Mouse (Mus musculus): ENCODE data around the gene Thrap3. TPM values are rescaled to one million over a fixed set of nuclear protein-coding genes. Genes with fewer than 3 reads are reported as not detected.
A peak's percentile ranks its signal among the peaks of the same experiment; 100 is the strongest.
"Not testable (repeated sequence)": the region's sequence is repeated elsewhere in the genome, so short reads cannot be mapped to it uniquely, and the experiment has no call there.

The Thrap3 gene
- polyA plus RNA-seq, 1 experiment from 2014 or later, result 143 TPM

DNA sequence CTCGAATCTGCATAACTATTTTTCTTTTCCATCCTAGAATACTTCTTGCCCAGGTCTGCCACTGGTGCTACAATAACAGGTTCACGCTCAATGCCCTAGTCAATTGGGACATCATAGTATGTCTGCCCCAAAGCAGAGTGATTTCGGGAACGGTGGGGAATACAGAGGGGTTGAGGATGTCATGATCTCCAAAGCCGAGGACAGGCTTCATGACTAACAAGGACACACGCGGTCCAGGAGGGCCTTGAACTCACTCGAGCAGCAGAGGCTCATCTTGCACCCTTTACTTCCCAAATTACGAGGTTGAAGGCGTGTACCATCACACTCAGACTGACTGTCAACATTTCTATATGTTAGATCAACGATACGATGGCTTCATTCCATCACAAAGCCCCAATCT lies 24.1 kb upstream of the Thrap3 start:
- Histone ChIP-seq H3K4me3 (ENCODE audit: low read length) (no peak overlapping the region), H3K36me3 (ENCODE audit: control insufficient read depth, insufficient read depth) (peaks cover 12% of the 10 kb centered on the region), H3K27ac (ENCODE audit: low read length) (no peak overlapping the region), H3K4me1 (ENCODE audit: control insufficient read depth, insufficient read depth, low read length) (peaks cover 3% of the 10 kb centered on the region), H3K4me2 (ENCODE audit: low read depth, low read length) (peak overlapping the region; percentile 70; the same call in 1 of the 2 replicates), H3K9ac (ENCODE audit: low read length) (no peak overlapping the region), H3K27me3 (ENCODE audit: control insufficient read depth, insufficient read depth, low read length) (no peaks in the 10 kb centered on the region), H3K9me3 (replicated peaks; ENCODE audit: control insufficient read depth, low read length) (no peaks in the 10 kb centered on the region)
- ATAC-seq (replicated peaks; ENCODE audit: extremely low read depth, insufficient read depth, low FRiP score), result no peak
- WGBS, result 48% methylated on average over 12 of the region's 12 CpGs

DNA sequence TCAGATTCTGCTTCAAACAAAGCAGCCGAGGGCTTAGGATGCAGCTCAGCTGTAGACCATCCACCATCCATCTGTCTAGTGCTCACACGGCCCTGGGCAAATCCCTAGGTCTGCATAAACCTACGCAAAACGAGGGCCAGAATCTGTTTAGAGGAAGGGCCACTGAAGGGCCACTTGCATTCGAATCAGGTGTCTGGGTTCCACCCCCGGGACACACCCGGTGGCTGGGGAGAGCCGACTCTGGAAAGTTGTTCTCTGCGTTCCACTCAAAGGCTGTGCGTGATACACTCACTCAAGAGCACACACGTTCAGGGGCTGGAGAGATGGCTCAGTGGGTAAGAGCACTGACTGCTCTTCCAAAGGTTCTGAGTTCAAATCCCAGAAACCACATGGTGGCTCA lies 20.1 kb upstream of the Thrap3 start:
- H3K9ac ChIP-seq (ENCODE audit: low read length), result no peak overlapping the region
- no peak overlapping the region for H3K4me2 ChIP-seq (ENCODE audit: low read depth, low read length)
- no peak overlapping the region for H3K27ac ChIP-seq (ENCODE audit: low read length)
- H3K9me3 ChIP-seq (replicated peaks; ENCODE audit: control insufficient read depth, low read length), result no peaks in the 10 kb centered on the region
- H3K36me3 ChIP-seq (ENCODE audit: control insufficient read depth, insufficient read depth), result no peaks in the 10 kb centered on the region
- H3K4me3 ChIP-seq (ENCODE audit: low read length), result no peak overlapping the region
- WGBS, result 81% methylated on average over 11 of the region's 11 CpGs
- no peak for ATAC-seq (replicated peaks; ENCODE audit: extremely low read depth, insufficient read depth, low FRiP score)
- H3K27me3 ChIP-seq (ENCODE audit: control insufficient read depth, insufficient read depth, low read length), result no peaks in the 10 kb centered on the region
- H3K4me1 ChIP-seq (ENCODE audit: control insufficient read depth, insufficient read depth, low read length), result peaks cover 3% of the 10 kb centered on the region

- Histone ChIP-seq H3K36me3 (ENCODE audit: control insufficient read depth, insufficient read depth) (no peaks in the 10 kb centered on the region), H3K27me3 (ENCODE audit: control insufficient read depth, insufficient read depth, low read length) (no peaks in the 10 kb centered on the region), H3K4me3 (ENCODE audit: low read length) (no peak overlapping the region), H3K9me3 (replicated peaks; ENCODE audit: control insufficient read depth, low read length) (no peaks in the 10 kb centered on the region), H3K4me2 (ENCODE audit: low read depth, low read length) (no peak overlapping the region), H3K9ac (ENCODE audit: low read length) (no peak overlapping the region), H3K27ac (ENCODE audit: low read length) (no peak overlapping the region), H3K4me1 (ENCODE audit: control insufficient read depth, insufficient read depth, low read length) (no peaks in the 10 kb centered on the region; the same call in 1 of the 2 replicates)
- ATAC-seq (replicated peaks; ENCODE audit: extremely low read depth, insufficient read depth, low FRiP score), result no peak
- 87% methylated on average over 10 of the region's 10 CpGs for WGBS
Observed at GRCm38 (mm10) chr4:126220045-126220444, 17.5 kb upstream of the Thrap3 start.

- not testable (repeated sequence) for H3K4me2 ChIP-seq (ENCODE audit: low read depth, low read length); H3K27ac ChIP-seq (ENCODE audit: low read length); H3K9me3 ChIP-seq (replicated peaks; ENCODE audit: control insufficient read depth, low read length); H3K9ac ChIP-seq (ENCODE audit: low read length); ATAC-seq (replicated peaks; ENCODE audit: extremely low read depth, insufficient read depth, low FRiP score); H3K4me3 ChIP-seq (ENCODE audit: low read length); H3K36me3 ChIP-seq (ENCODE audit: control insufficient read depth, insufficient read depth); H3K4me1 ChIP-seq (ENCODE audit: control insufficient read depth, insufficient read depth, low read length); H3K27me3 ChIP-seq (ENCODE audit: control insufficient read depth, insufficient read depth, low read length)
- 66% methylated on average over 3 of the region's 3 CpGs for WGBS
Observed at GRCm38 (mm10) chr4:126219540-126219939, 17.0 kb upstream of the Thrap3 start.

- no peak overlapping the region for H3K27ac ChIP-seq (ENCODE audit: low read length)
- no peak overlapping the region for H3K4me3 ChIP-seq (ENCODE audit: low read length)
- ATAC-seq (replicated peaks; ENCODE audit: extremely low read depth, insufficient read depth, low FRiP score), result no peak
- H3K9me3 ChIP-seq (replicated peaks; ENCODE audit: control insufficient read depth, low read length), result no peaks in the 10 kb centered on the region
- no peaks in the 10 kb centered on the region for H3K27me3 ChIP-seq (ENCODE audit: control insufficient read depth, insufficient read depth, low read length)
- H3K4me2 ChIP-seq (ENCODE audit: low read depth, low read length), result no peak overlapping the region
- H3K9ac ChIP-seq (ENCODE audit: low read length), result no peak overlapping the region
- no peaks in the 10 kb centered on the region; the same call in 1 of the 2 replicates for H3K4me1 ChIP-seq (ENCODE audit: control insufficient read depth, insufficient read depth, low read length)
- WGBS, result 67% methylated on average over 6 of the region's 6 CpGs
- no peaks in the 10 kb centered on the region for H3K36me3 ChIP-seq (ENCODE audit: control insufficient read depth, insufficient read depth)
Observed at GRCm38 (mm10) chr4:126217771-126218170, 15.2 kb upstream of the Thrap3 start.

DNA sequence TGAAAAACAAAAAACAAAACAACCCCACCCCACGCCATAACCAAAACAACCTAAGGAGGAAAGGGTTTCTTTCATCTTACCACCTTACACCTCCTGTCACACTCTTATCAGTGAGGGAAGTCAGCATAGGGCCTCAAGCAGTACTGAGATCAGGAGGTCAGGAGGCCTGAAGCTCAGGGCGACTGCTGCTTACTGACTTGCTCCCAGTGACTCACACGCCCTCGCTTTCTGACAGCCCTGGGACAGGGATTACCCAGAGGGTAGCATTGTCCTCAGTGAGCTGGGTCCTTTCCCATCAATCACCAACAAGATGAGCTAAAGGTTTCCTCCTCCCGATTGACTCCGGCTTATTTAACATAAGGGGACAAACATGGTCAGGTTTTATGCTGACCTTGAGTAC lies 4.5 kb upstream of the Thrap3 start:
- H3K9me3 ChIP-seq (replicated peaks; ENCODE audit: control insufficient read depth, low read length), result no peaks in the 10 kb centered on the region
- no peak overlapping the region for H3K9ac ChIP-seq (ENCODE audit: low read length)
- WGBS, result 63% methylated on average over 6 of the region's 6 CpGs
- H3K27ac ChIP-seq (ENCODE audit: low read length), result no peak overlapping the region
- H3K4me1 ChIP-seq (ENCODE audit: control insufficient read depth, insufficient read depth, low read length), result peaks cover 6% of the 10 kb centered on the region; the same call in 1 of the 2 replicates
- H3K4me3 ChIP-seq (ENCODE audit: low read length), result no peak overlapping the region
- no peaks in the 10 kb centered on the region for H3K36me3 ChIP-seq (ENCODE audit: control insufficient read depth, insufficient read depth)
- no peak for ATAC-seq (replicated peaks; ENCODE audit: extremely low read depth, insufficient read depth, low FRiP score)
- H3K4me2 ChIP-seq (ENCODE audit: low read depth, low read length), result no peak overlapping the region
- no peaks in the 10 kb centered on the region for H3K27me3 ChIP-seq (ENCODE audit: control insufficient read depth, insufficient read depth, low read length)

DNA sequence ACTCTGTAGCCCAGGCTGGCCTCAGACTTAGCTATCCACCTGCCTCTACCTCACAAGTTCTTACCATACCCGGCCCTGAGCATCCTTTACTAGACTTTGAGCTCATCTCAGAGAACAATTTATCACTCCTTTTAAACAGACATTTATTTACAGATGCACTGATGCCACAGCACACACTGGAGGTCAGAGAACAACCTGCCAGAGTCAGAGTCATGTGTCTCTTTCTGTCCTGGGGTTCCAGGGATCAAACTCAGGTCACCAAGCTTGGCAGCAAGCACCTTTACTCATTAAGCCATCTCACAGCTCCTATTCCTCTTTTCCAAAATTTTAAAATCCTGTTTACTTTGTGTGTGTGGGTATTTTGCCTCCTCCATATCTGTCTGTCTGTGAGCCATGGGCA lies 2.8 kb upstream of the Thrap3 start:
- Histone ChIP-seq H3K27me3 (ENCODE audit: control insufficient read depth, insufficient read depth, low read length) (no peaks in the 10 kb centered on the region), H3K4me2 (ENCODE audit: low read depth, low read length) (no peak overlapping the region), H3K4me1 (ENCODE audit: control insufficient read depth, insufficient read depth, low read length) (peaks cover 12% of the 10 kb centered on the region), H3K9ac (ENCODE audit: low read length) (no peak overlapping the region), H3K4me3 (ENCODE audit: low read length) (no peak overlapping the region), H3K36me3 (ENCODE audit: control insufficient read depth, insufficient read depth) (0 out of 2 replicates have a peak, but pooled peaks cover 2% of the 10 kb centered on the region), H3K27ac (ENCODE audit: low read length) (no peak overlapping the region), H3K9me3 (replicated peaks; ENCODE audit: control insufficient read depth, low read length) (no peaks in the 10 kb centered on the region)
- no peak for ATAC-seq (replicated peaks; ENCODE audit: extremely low read depth, insufficient read depth, low FRiP score)
- WGBS, result 55% methylated on average over 1 of the region's 1 CpGs

- H3K36me3 ChIP-seq (ENCODE audit: control insufficient read depth, insufficient read depth), result 0 out of 2 replicates have a peak, but pooled peaks cover 3% of the 10 kb centered on the region
- no peak overlapping the region for H3K4me2 ChIP-seq (ENCODE audit: low read depth, low read length)
- no peaks in the 10 kb centered on the region for H3K9me3 ChIP-seq (replicated peaks; ENCODE audit: control insufficient read depth, low read length)
- no peak overlapping the region for H3K27ac ChIP-seq (ENCODE audit: low read length)
- no peak for ATAC-seq (replicated peaks; ENCODE audit: extremely low read depth, insufficient read depth, low FRiP score)
- no peak overlapping the region for H3K4me3 ChIP-seq (ENCODE audit: low read length)
- no peaks in the 10 kb centered on the region for H3K27me3 ChIP-seq (ENCODE audit: control insufficient read depth, insufficient read depth, low read length)
- H3K9ac ChIP-seq (ENCODE audit: low read length), result 0 out of 2 replicates have a peak overlapping the region, but pooled peaks have one; percentile 6
- H3K4me1 ChIP-seq (ENCODE audit: control insufficient read depth, insufficient read depth, low read length), result peaks cover 18% of the 10 kb centered on the region
- 64% methylated on average over 12 of the region's 12 CpGs for WGBS
Observed at GRCm38 (mm10) chr4:126204661-126205230, 2.2 kb upstream of the Thrap3 start.

GRCm38 (mm10) chr4:126204016-126204415 lies 1.5 kb upstream of the Thrap3 start:
- ATAC-seq (replicated peaks; ENCODE audit: extremely low read depth, insufficient read depth, low FRiP score), result no peak
- Histone ChIP-seq H3K4me2 (ENCODE audit: low read depth, low read length) (no peak overlapping the region), H3K9me3 (replicated peaks; ENCODE audit: control insufficient read depth, low read length) (no peaks in the 10 kb centered on the region), H3K36me3 (ENCODE audit: control insufficient read depth, insufficient read depth) (0 out of 2 replicates have a peak, but pooled peaks cover 3% of the 10 kb centered on the region), H3K4me1 (ENCODE audit: control insufficient read depth, insufficient read depth, low read length) (peaks cover 26% of the 10 kb centered on the region), H3K27me3 (ENCODE audit: control insufficient read depth, insufficient read depth, low read length) (no peaks in the 10 kb centered on the region), H3K27ac (ENCODE audit: low read length) (no peak overlapping the region), H3K4me3 (ENCODE audit: low read length) (no peak overlapping the region), H3K9ac (ENCODE audit: low read length) (no peak overlapping the region)
- 83% methylated on average over 8 of the region's 8 CpGs for WGBS
